Mouse (Mus musculus) adrenal gland, adult 8-10 months (tissue): ENCODE data around the gene E2f1. TPM values are rescaled to one million over a fixed set of nuclear protein-coding genes. Genes with fewer than 3 reads are reported as not detected.

Experiments used
- DNase-seq: peaks from one replicate; pipeline ENCODE4 v3.0.0; 2022
- total RNA-seq, 4 experiments: library from RNA; stranded (reverse); gene quantifications; 2 replicates each; pipeline ENCODE4 v1.2.4; 2022

E2f1 gene
- total RNA-seq, 4 experiments from 2014 or later, result 9.9 to 12.9 (median 12.0) TPM

DNA sequence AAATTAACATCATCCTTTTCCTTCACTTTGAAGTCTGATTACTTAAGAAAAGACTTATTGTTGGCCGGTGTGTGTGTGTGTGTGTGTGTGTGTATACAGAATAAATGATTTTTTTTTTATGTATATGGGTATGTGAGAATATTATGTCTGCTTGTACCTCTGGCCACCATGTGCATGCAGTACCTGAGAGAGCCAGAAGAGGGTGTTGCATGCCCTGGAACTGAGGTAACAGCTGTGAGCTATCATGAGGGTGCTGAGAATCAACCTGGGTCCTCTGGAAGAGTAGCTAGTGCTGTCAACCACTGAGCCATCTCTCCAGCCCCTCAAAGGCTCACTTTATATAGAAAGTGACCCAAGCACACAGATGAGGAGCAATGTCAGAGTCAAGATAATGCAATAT lies 11.7 kb upstream of the E2f1 start:
- no peak for DNase-seq

DNA sequence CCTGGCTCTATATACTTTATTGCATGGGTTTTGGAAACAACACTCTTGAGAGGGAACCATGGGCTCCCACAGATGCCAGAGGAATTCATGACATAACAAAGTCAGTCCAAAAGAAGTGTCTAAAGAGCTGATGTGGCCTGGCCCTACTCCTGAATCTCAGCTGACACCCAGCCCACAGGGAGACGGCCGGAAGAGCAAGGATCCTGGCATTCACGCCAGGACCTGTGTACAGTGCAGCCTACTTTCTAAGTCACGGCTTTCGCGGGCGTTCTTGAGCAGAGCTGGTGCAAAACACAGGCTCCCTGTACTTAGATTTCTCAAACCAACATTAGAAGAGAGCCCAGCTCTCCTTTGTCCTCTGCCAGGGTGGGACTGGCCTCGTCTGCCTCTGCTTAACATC lies 10.9 kb upstream of the E2f1 start:
- no peak for DNase-seq

DNA sequence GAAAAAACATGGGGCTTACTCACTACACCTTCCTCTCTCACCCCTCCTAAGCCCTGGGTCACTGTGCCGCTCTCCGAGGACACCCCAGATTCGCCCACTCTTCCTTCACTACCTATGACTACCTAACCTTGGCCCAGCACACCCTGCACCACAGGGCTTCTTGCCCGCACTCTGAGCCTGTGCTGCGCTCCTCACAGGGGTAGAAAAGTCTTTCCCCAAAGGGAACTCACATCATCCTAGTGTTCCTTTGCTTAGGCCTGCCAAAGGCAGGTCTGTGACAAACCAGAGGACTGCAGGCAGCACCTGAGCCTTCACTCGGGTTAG lies 8.0 kb upstream of the E2f1 start:
- DNase-seq, result no peak

DNA sequence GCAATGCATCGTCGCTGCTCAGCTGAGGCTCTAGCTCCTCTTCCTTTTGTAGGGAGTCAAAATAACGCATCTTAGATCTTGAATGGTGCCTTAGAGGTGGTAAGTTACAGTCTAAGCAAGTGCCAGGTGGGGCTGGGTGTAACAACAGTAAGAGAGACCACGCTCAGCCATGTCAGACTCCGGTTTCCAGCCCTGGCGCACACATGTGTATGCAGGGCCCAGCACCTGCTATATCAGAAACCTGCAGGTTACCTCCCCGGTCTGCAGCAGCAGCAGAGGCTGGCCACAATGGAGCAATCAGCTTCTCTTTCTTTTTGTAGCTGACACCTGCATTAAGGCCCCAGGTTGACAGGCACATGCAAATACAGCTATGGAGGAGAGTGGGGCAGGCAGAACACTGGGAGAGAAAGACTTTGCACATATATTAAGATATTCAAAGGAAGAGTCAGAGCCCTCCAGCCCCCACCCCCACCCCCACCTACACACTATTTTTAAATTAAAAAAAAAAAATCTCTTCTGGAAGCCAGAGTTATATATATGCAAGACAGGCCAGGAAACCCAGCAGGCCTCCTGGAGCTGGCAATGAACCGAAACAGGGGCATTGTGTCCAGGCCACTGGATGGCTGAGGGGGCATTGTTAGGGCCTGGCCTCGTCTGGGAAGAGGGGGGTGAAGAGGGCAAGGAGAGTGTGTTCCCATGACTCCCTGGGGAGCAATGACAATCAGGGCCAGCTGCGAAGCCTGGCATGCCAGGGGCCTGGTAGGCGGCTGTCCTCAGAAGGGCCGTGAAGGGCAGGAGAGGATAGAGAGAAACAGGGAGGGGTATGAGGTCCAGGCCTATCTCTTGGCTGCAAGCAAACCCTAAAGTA lies 7.4 kb upstream of the E2f1 start:
- no peak for DNase-seq

DNA sequence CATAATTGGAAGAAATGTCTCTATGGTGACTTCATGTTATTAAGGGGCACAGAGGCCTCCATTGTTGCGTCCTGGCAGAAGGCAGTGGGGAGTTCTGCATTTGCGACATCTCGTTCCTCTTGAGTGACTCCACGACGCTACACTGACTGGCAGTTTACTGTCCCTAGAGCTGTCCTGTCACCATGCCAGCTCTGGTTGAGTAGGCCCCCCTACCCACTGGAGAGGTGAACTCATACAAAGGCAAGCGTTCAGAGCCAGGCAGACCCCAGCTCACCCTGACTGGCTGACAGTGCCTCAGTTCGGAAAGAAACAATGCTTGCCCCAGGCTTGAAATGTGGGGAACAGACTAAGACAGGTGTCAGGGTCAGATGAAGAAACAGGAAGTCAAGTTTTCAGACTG lies 4.6 kb upstream of the E2f1 start:
- DNase-seq, result no peak

DNA sequence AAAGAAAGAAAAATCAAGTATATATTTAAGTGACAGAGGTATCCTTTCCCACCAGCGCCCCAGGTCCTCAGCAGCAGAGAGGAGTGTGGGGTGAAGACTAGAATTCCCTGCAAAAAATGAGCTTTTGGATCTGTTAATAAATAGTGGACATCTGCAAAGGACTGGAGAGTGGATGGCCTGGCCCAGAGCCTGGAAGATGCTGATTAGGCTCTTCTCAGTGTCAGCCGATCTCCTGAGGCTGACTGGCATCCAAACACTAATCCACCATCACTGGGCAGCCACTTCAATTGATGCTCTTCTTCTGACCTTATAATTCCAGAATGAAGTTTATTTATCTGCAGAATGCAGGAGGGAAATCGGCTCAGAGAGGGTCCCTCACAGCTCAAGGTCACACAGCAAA lies 3.3 kb upstream of the E2f1 start:
- no peak for DNase-seq

DNA sequence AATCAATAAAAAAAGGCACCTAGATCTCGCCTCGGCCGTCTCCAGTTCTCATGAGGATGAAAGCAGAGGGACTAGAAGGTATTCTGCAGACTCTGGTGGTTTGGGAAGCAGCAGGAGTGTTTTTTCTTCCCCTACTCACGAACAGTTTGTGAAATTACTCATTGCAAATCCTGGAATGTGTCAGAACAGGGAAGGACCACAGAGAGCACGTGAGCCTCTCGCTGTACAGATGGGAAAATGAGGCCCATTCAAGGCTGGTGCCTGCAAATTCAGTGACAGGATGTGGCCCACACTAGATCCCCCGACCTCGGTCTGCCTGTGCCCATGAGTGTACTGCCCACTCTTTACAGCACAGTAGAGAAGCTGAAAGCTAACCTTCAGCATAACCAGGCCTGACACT lies 2.3 kb upstream of the E2f1 start:
- no peak for DNase-seq

DNA sequence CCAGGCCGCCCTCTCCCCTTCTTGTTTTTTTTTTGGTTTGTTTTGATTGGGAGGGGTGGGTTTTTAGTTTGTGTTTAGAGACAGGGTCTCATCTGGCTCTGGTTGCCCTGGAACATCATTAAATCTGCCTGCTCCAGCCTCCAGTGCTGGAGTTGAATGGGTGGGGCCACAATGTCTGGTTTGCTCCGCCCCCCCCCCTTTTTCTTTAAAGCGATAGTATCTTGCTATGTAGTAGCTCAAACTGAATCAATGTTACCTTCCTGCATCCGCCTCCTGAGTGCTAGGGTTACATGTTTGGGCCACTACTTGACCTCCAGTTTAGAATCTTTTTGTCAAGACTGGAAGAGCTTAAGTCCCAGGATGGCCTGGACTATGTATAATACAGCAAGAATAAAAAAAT lies 1.6 kb upstream of the E2f1 start:
- DNase-seq, result no peak

DNA sequence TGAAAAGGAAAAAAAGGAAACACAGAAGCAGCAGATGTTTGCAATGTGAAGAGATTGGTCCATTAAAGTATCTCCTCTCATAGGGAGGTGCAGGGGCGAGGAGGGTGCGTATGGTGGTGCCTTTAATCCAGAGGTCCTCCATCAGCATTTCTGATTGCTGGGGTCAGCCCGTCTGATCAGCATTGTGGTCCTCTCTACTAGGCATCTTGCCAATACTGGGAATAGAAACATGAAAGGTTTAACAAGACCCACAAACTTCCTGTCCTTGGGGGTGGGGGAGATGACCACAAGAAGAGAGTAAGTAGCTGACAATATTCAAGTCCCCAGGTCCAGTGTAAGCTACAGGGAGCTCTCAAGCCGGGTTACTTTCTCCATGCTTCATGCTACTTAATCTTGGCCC lies 974 bp upstream of the E2f1 start:
- DNase-seq, result no peak

DNA sequence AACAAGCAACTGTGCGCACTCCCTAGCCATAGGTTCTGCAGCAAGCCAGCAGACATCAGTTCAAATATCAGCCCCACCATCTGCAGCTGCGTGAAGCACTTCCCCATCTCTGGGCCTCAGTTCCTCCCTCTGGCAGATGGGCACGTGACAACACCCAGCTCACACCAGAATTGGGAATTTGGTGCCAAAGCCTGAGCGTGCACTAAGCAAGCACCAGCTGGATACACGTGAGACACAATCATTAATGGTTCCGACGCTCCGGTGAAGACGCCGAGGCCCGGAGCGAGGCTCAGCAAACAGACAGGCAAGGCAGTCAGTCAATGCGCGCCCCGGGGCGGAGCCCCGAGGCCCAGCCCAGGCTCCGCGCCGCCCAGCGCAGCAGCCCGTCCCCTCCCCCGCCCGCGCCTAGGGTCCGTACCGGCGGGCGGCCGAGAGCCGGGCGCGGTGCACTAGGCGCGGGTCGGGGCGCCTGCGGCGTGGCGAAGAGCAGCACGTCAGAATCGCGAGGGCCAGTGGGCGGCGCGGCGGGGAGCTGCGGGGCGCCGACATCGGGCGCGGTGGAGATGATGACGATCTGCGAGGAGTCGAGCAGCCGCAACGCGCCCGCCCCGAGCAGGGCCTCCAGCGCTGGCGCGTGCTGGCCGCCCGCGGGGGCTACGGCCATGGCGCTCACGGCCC lies 482 bp downstream of the E2f1 start:
- DNase-seq, result peak; percentile 50

DNA sequence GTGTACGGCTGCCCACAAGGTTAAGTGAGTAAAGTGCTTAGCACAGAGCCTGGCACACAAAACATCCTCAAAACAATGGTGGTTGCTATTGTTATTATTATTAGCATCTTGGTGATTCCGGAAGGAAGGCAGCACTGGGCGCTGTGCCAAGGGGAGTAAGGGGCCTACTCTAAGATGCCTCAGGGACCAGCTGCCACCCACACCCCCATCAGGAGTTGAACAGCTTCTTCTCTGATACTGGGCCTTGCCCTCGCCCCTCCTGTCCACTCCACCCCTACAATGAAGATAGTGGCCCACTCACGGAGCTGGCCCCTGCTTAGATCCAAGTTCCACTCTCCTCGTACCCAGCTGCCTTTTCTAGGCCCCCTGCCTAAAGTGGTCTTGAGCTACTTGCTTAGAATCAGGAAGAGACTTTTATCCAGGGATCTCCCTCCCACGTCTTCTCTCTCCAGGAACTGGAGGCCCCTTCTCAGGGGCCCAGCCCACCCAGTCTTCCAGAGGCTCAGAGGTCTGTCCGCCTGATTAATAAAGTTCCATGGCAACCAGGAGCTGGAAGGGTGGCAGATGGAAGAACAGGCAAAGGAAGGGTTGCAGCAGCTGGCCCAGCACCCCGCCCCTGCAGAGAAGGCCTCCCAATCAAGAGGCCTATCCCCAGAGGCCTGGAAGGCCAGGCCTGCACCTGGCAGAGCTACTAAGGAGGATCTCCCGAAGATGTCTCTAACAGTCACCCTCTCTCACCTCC lies 1.2 kb downstream of the E2f1 start:
- peak; percentile 23 for DNase-seq

DNA sequence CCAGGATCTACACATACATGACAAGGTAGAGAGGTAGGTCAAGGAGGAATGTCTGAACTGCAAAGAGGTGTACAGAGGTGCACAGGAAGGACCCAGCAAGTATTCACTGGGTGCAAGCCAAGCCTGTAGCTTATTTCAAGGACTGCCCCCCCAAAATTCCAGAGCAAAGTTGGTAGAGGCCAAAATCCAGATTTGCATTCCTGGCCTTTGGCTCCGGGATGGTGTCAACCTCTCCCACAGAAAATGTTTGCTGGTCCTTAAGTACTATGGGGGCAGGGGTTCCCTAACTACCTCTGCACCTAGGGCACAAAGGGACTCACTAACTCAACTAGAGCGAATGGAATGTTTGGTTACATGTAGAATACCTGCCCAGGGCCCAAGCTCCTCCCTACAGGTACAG lies 1.9 kb downstream of the E2f1 start:
- DNase-seq, result no peak

DNA sequence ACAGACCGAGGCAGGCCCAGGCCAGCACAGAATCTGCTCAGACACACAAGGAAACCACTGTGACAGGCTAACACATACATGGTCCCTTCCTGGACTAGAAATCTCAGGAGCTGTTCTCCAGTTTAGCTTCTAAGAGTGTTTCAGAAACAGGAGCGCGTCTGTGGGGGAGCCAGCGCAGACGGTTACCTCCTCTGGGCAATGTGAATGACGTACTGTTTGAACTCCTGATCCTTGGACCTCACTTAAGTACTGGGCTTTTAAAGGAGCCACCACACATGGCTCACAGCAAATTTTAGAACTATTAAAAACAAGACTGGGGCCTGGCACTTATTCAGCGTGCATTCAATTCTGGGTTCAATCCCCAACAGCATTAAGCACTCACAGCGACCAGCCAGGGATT lies 3.1 kb downstream of the E2f1 start:
- DNase-seq, result no peak

DNA sequence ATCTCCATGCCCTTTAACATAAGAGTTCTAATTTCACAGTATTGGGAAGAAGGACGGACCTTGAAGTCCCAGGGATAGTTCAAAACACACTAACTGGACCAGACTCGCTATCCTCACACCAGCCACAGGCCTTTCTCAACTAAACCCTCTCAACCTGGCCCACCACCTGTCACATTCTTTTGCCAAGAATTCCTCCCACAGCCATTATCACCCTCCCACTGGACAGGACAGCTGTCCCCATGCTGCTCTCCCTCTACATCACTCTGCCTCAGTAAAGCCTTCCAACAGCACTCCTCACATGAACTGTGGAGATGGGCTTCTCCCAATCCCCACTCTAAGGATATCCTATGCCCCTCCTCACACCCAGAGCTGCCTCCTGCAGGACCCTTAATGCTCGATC lies 4.1 kb downstream of the E2f1 start:
- DNase-seq, result no peak

DNA sequence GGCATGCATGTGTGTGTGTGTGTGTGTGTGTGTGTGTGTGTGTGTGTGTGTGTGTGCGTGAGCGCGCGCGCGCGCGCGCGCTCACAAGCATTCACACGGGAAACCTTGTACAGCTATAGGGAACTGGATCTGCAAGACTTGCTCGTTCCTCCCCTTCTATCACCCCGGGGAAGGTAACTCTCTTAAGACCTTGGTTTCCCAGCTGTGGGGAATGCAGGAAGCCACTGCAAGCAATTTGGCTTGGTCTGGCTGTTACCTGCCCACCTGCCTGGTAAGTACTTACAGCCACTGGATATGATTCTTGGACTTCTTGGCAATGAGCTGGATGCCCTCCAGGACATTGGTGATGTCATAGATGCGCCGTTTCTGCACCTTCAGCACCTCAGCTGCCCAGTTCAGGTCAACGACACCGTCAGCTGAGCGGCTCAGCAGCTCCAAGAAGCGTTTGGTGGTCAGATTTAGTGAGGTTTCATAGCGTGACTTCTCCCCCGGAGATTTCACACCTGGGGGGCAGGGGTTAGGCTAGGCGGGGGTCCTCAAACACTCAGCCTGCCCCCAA lies 6.0 kb downstream of the E2f1 start:
- DNase-seq, result no peak

DNA sequence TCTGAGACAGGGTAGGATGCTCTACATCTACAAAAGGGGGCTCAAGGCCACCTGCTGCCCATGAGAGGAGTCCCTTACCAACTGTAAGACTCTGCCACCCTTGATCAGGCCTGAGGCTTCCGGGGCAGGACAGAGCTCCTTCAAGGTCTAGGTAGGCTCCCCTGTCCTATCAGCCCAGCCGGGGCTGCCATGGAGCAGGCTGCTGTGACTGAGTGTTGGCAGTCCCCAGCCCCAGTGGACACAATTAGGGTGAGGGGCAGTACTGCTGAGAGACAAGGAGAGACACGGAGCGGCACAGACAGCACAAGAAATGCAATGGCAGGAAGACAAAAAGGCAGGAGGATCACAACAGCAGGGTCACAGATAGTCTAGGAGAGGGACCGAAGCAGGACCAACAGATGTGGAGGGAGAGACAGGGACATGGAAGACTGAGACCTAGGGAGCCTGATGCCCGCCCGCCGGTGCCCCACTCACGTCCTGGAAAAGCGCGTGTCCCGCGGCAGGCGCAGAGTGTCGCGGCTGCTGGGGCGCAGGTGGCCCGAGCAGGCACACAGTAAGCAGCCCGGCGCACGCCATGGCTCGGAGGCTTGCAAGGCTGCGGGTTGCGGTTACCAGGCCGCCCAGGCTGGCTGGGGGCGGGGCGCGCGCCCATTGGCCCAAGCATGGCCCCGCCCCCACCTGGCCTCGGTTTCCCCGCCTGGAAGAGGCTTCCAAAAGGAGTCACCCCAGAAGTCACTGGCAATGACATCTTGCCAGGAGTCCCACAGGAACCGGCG lies 11.2 kb downstream of the E2f1 start, which contains the start of gene Necab3:
TSS of gene Necab3 (minus strand) at position 627 of the 776 bp plus-strand sequence.
- DNase-seq, result no peak

DNA sequence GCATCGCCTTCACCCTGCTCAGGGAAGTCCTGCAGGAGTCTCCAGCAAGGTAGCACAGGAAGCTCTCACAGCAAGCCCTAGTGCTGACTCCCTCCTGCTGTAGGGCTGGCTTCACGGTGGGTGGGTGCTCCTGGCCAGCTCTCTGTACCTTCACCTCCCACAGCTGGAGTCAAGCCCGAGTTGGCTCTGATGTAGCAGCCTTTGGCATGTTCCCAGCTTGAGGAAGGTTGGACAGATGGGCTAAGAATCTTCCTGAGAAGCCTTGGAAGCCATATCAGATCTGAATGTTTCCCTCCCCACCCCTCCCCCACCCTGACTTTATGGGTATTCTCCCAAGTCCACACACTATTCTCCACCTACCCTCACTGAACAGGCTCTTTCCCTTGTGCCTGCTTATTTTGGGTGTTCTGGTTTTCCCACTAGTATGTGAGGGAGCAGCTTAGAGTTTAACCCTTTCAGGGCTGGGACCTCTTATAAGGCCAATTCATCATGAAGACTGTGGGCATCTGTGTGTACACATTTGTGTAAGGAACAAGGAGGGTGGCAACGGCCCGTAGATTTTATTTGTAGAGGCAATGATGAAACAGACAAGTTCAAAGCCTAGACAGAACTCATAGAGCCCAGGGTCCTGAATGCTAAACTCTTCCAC lies 12.4 kb downstream of the E2f1 start:
- no peak for DNase-seq

DNA sequence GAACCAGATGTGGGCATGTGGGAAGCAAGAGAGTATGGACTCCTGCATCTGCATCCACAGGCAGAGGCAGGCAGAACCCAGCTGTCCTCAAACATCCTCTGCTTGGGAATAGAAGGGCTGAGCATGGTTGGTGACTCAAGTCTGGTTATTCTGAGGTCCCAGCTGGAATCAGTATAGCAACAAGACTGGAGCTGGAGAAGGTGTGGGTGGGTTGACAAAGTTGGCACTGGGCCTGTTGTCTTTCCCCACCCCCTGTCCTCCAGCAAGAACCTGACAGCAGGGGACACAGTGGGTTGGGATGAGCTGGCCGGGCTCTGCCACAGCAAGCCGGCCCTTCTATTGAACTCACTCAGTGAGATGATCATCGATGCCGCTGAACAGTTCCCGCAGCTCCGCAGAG lies 14.5 kb downstream of the E2f1 start:
- DNase-seq, result no peak

DNA sequence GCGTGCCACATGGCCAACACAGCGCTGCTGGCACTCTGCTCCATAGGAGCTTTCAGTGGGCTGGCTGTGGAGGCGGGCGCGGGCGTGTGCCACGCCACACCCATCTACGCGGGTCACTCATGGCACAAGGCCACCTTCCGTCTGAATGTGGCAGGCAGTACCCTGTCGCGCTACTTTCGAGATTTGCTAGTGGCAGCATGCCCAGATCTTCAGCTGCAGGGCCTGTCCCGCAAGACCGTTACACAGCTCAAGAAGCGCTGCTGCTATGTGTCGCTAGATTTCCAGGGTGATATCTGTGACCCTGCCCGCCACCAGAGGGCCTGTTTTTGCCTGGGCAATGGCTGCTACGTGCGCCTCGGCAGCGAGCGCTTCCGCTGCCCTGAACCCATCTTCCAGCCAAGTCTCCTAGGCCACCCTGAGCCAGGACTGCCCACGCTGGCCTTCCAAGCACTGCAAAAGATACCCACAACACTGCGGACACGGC lies 17.2 kb downstream of the E2f1 start:
- peak; percentile 65 for DNase-seq

DNA sequence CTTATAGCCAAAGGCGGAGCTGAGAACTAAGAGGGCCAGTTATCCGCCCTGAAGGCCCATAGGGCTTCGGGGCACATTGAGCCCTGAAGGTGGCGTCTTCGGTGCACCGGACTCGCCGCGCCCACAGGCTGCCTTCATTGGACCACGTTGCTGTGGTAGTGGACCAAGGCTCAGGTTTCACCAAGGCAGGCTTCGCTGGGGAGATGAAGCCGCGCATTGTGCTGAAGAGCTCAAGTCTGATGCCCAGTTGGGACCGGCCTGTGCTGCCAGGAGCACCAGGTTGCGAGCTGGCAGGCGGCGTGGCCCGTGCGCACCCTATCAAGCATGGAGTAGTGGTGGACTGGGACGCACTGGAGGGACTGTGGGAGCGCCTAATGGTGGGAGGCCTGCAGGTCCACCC lies 17.8 kb downstream of the E2f1 start:
- DNase-seq, result no peak

DNA sequence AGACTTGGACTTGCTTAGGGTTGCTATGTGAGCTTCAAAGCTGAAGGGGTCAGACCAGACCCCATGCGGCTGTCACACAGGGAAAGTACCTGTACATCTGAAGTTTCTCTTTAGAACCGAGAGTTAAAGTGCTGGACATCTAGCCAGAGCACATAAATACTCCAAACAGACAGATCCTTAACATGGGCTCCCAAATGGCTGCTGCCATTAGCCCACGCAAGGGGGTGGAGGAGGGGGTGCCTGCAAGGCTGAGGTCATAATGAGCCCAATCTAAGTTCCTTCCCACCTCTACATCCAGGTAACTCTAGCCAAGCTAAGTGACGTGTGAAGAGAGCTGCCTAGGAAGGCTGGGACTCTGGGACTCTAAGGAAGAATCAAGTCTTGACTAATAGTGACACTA lies 18.2 kb downstream of the E2f1 start, which contains the start of gene Actl10:
TSS of gene Actl10 (plus strand) at position 301 of the 400 bp plus-strand sequence.
- no peak for DNase-seq

DNA sequence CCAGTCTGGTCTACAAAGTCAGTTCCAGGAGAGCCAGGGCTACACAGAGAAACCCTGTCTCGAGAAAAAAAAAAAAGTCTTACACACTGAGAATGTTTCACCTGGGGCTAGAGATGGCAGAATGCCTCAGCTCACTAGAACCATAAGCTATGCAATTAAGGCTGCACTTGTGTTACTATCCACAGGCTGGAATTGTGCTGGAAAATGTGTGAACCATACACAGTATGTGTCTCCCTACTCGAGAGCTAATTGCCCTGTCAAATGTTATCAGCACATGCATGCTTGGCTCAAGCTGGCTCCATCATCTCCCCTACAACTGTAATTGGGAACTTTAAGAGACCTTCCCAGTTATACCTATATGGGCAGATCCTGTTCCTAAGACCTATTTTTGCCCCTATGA lies 18.8 kb downstream of the E2f1 start:
- DNase-seq, result no peak
